Mouse (Mus musculus) megakaryocyte, embryonic 14.5 days (primary cell): ENCODE data around the gene Parvg. TPM values are rescaled to one million over a fixed set of nuclear protein-coding genes. Genes with fewer than 3 reads are reported as not detected.

Experiments used
- H3K27me3 ChIP-seq: replicated peaks from 2 replicates; pipeline ENCODE3; 2012; ENCODE audit warnings: inconsistent platforms
- H3K36me3 ChIP-seq: replicated peaks from 2 replicates; pipeline ENCODE3; 2012; ENCODE audit warnings: low read length, inconsistent platforms, mixed read lengths
- H3K4me1 ChIP-seq: 2 replicates; pipeline ENCODE4 v1.6.1; 2012; ENCODE audit warnings: inconsistent platforms
- H3K4me3 ChIP-seq: replicated peaks from 2 replicates; pipeline ENCODE3; 2012; ENCODE audit warnings: moderate library complexity, mild to moderate bottlenecking, inconsistent platforms
- H3K9me3 ChIP-seq: 2 replicates; pipeline ENCODE4 v1.6.1; 2012; ENCODE audit warnings: inconsistent platforms
- FLI1 ChIP-seq: IDR thresholded peaks from 2 replicates; pipeline ENCODE4 v1.6.1; 2012; ENCODE audit warnings: low read length, inconsistent platforms, mixed read lengths
- GATA1 ChIP-seq: IDR thresholded peaks from 3 replicates; pipeline ENCODE4 v1.6.1; 2012; ENCODE audit warnings: mixed read lengths, low read length, inconsistent platforms, borderline replicate concordance
- polyA plus RNA-seq: library from polyadenylated mRNA; stranded (reverse); fragments of >175 nt; gene quantifications from 2 replicates; pipeline ENCODE4 v1.2.3, GENCODE M21; 2012; ENCODE audit warnings: low replicate concordance; ENCODE audit not compliant: insufficient read depth

Gene Parvg
- polyA plus RNA-seq, 1 experiment, result 38.7 TPM

GRCm38 (mm10) chr15:84324870-84325553, 1.2 kb downstream of the Parvg start:
- Histone ChIP-seq H3K36me3 (peaks cover 53% of the 10 kb centered on the region), H3K4me1 (peaks cover 70% of the 10 kb centered on the region), H3K27me3 (no peaks in the 10 kb centered on the region), H3K9me3 (no peaks in the 10 kb centered on the region), H3K4me3 (peak overlapping the region; percentile 93)
- TF ChIP-seq FLI1 (no peak), GATA1 (no peak)

- no peaks in the 10 kb centered on the region for H3K9me3 ChIP-seq
Observed at GRCm38 (mm10) chr15:84325736-84326135, 1.9 kb downstream of the Parvg start.

GRCm38 (mm10) chr15:84328870-84329269, 5.0 kb downstream of the Parvg start:
- TF ChIP-seq FLI1 (no peak), GATA1 (no peak)
- Histone ChIP-seq H3K4me3 (no peak overlapping the region), H3K27me3 (no peaks in the 10 kb centered on the region), H3K36me3 (peaks cover 77% of the 10 kb centered on the region), H3K4me1 (peaks cover 53% of the 10 kb centered on the region), H3K9me3 (no peaks in the 10 kb centered on the region)

More at GRCm38 (mm10) chr15:84325736-84326135, 1.9 kb downstream of the Parvg start:
- Histone ChIP-seq H3K4me3 (peak overlapping the region; percentile 93), H3K27me3 (no peaks in the 10 kb centered on the region), H3K4me1 (peaks cover 66% of the 10 kb centered on the region), H3K36me3 (peaks cover 56% of the 10 kb centered on the region)
- no peak for TF ChIP-seq FLI1
- TF ChIP-seq GATA1, result no peak

- Histone ChIP-seq H3K27me3 (no peaks in the 10 kb centered on the region), H3K9me3 (no peaks in the 10 kb centered on the region), H3K4me3 (no peak overlapping the region), H3K4me1 (peaks cover 43% of the 10 kb centered on the region), H3K36me3 (peaks cover 88% of the 10 kb centered on the region)
- TF ChIP-seq GATA1 (no peak), FLI1 (no peak)
Observed at GRCm38 (mm10) chr15:84329940-84330339, 6.1 kb downstream of the Parvg start.

- H3K36me3 ChIP-seq, result peaks cover 98% of the 10 kb centered on the region
- H3K9me3 ChIP-seq, result no peaks in the 10 kb centered on the region
- H3K27me3 ChIP-seq, result no peaks in the 10 kb centered on the region
- TF ChIP-seq FLI1 (no peak), GATA1 (no peak)
- H3K4me3 ChIP-seq, result no peak overlapping the region
- peaks cover 36% of the 10 kb centered on the region for H3K4me1 ChIP-seq
Observed at GRCm38 (mm10) chr15:84331066-84331612, 7.3 kb downstream of the Parvg start.

- peaks cover 49% of the 10 kb centered on the region for H3K4me1 ChIP-seq
- no peaks in the 10 kb centered on the region for H3K9me3 ChIP-seq
- H3K4me3 ChIP-seq, result no peak overlapping the region
- H3K36me3 ChIP-seq, result peaks cover 99% of the 10 kb centered on the region
- no peak for TF ChIP-seq FLI1
- no peak for TF ChIP-seq GATA1
- H3K27me3 ChIP-seq, result no peaks in the 10 kb centered on the region
Observed at GRCm38 (mm10) chr15:84336281-84336817, 12.5 kb downstream of the Parvg start.

GRCm38 (mm10) chr15:84337599-84337998, 13.8 kb downstream of the Parvg start:
- H3K9me3 ChIP-seq, result no peaks in the 10 kb centered on the region
- no peak overlapping the region for H3K4me3 ChIP-seq
- peaks cover 50% of the 10 kb centered on the region for H3K4me1 ChIP-seq
- TF ChIP-seq FLI1, result no peak
- TF ChIP-seq GATA1, result no peak
- peaks cover 99% of the 10 kb centered on the region for H3K36me3 ChIP-seq
- no peaks in the 10 kb centered on the region for H3K27me3 ChIP-seq

- no peak for TF ChIP-seq FLI1
- no peak for TF ChIP-seq GATA1
- Histone ChIP-seq H3K27me3 (no peaks in the 10 kb centered on the region), H3K36me3 (peaks cover 96% of the 10 kb centered on the region)
Observed at GRCm38 (mm10) chr15:84340926-84341325, 17.1 kb downstream of the Parvg start.

GRCm38 (mm10) chr15:84348769-84349168, 24.9 kb downstream of the Parvg start:
- Histone ChIP-seq H3K9me3 (peaks cover 23% of the 10 kb centered on the region), H3K27me3 (no peaks in the 10 kb centered on the region), H3K4me3 (no peak overlapping the region), H3K36me3 (peaks cover 84% of the 10 kb centered on the region), H3K4me1 (peaks cover 25% of the 10 kb centered on the region)
- TF ChIP-seq GATA1 (no peak), FLI1 (no peak)

More at GRCm38 (mm10) chr15:84340926-84341325, 17.1 kb downstream of the Parvg start:
- peaks cover 47% of the 10 kb centered on the region for H3K4me1 ChIP-seq
- peak overlapping the region; percentile 18 for H3K4me3 ChIP-seq
- H3K9me3 ChIP-seq, result no peaks in the 10 kb centered on the region

GRCm38 (mm10) chr15:84349915-84350738, 26.3 kb downstream of the Parvg start:
- peaks cover 31% of the 10 kb centered on the region for H3K9me3 ChIP-seq
- no peak overlapping the region for H3K4me3 ChIP-seq
- TF ChIP-seq FLI1 (no peak), GATA1 (no peak)
- H3K4me1 ChIP-seq, result peaks cover 38% of the 10 kb centered on the region
- H3K27me3 ChIP-seq, result no peaks in the 10 kb centered on the region
- H3K36me3 ChIP-seq, result peaks cover 80% of the 10 kb centered on the region
